Mouse (Mus musculus) lung, postnatal 14 days (tissue): ENCODE data around the gene Adgrg1.

Experiments
- DNase-seq: peaks from one replicate; pipeline ENCODE4 v3.0.0; 2021

The Adgrg1 gene

GRCm38 (mm10) chr8:94976651-94977417, 2.3 kb downstream of the Adgrg1 start:
- DNase-seq, result peak; percentile 67

DNA sequence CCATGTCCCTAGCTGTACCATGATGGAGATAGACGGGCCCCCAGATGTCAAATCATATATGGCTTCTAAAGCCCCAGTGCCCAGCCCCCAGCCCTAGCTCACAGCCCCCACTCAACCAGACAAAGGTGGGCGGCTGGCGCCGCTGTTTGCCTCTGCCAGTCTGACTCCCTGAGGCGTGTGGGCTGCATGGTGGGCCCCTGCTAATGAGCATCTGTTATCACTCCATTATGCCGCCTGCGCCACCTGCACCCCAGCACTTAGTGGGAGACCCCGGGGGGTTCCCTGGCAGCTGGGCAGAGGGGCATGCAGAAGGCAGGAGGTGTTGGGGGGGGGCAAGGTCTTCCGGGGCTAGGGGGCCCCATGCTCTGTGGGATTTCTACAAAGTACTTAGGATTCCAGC, 3.6 kb downstream of the Adgrg1 start:
- DNase-seq, result no peak

GRCm38 (mm10) chr8:94978593-94979319, 4.2 kb downstream of the Adgrg1 start:
- DNase-seq, result no peak

DNA sequence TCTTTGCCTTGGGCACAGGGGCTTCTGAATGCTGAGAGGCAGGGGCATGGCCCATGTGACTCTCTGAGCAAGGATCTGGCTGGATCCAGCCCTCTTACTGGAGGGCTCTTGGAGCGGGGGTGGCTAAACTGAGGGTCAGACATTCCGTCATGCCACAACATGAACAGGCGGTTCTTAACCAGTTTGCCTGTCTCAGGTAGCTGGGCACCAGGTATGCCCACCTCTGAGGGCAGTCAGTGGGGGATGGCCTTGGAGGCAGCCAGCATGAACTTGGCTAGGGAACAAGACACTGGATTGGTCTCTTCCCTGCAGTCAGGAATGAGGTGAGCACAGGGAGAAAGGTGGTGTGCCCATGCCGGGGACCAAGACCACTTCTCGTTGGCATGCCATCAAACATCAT, 5.6 kb downstream of the Adgrg1 start:
- DNase-seq, result no peak

DNA sequence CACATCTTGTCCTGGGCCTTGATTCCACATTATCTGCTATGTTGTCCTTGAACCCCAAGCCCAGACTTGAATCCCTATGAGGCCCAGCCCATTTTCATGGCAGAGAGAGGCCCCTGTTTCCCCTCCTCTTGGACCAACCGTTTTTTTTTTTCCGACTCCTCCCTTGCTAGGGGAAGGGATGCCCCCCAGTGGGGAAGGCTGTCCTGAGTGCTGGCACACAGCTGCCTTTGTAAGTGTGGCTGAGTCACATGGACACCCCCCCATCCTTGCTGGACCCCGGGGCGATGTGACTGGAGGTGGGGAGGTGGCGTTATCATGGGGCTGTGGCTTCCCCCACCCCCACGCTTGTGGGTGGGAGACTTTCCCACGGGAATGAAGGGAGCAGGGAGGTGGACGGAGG, 6.4 kb downstream of the Adgrg1 start:
- no peak for DNase-seq

GRCm38 (mm10) chr8:94981848-94982247, 7.3 kb downstream of the Adgrg1 start:
- DNase-seq, result no peak

DNA sequence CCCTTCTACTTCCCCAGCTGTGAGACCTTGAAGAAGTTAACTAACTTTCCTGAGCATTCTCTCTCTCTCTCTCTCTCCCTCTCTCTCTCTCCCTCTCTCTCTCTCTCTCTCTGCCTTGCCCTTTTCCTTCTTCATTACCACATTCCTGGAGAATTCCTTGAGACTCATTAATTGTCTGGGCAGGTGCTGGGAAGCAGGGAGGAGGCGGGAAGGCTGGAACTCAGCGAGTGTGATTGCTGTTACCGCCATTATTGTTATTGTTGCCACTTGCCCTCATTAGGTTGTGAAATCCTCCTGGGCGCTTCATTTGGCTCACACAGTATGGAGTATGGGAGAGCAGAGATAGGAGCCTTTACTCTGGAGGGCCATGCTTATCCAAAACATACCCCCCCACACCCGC, 8.6 kb downstream of the Adgrg1 start:
- DNase-seq, result no peak

- DNase-seq, result peak; percentile 54
Observed at GRCm38 (mm10) chr8:94983881-94984516, 9.4 kb downstream of the Adgrg1 start.

- DNase-seq, result no peak
Observed at GRCm38 (mm10) chr8:94985023-94985422, 10.5 kb downstream of the Adgrg1 start.

GRCm38 (mm10) chr8:94986676-94987075, 12.1 kb downstream of the Adgrg1 start:
- no peak for DNase-seq

DNA sequence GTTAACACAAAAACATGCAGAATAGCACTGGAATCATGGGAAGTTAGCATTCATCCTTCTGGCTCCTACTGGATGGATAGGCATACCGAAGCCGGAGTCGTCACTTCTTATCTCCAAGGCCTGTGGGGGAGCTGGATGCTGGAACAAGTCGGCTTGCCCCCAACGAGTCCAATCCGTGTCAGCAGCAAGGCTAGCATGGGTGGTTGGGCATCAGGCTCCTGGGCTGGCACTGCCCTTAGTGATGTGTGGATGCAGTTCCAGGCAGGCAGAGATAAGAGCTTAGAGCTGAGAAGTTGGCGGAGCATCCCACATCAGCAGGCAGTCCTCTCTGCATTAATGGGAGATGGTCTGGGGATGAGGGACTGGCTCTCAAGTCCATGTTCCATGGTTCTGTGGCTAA, 13.0 kb downstream of the Adgrg1 start:
- DNase-seq, result no peak

- DNase-seq, result no peak
Observed at GRCm38 (mm10) chr8:94988619-94989018, 14.1 kb downstream of the Adgrg1 start.

DNA sequence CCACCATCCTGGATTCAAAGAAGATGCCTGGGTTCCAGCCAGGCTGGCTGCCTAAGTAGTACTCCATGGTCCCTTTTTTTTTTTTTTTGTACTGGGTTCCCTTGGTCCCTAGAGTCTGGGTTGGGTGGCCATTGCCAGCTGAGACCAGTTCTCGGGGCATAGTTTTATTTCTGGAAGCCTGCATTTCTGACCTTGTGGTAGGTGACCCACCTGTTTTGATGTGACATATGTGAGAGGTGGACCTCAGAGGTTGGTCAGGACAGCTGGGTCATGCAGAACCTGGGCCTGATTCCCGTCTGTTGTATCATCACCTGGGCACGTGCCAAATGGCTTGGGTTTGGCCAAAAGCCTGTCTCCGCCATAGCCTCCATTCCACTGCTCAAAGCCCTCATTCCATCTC, 15.2 kb downstream of the Adgrg1 start:
- no peak for DNase-seq

GRCm38 (mm10) chr8:94990598-94991453, 16.3 kb downstream of the Adgrg1 start:
- DNase-seq, result no peak

- DNase-seq, result no peak
Observed at GRCm38 (mm10) chr8:94991454-94991994, 17.0 kb downstream of the Adgrg1 start.

GRCm38 (mm10) chr8:94992010-94992409, 17.5 kb downstream of the Adgrg1 start:
- DNase-seq, result no peak

- DNase-seq, result peak; percentile 62
Observed at GRCm38 (mm10) chr8:94992534-94992933, 18.0 kb downstream of the Adgrg1 start.

GRCm38 (mm10) chr8:94992996-94993724, 18.6 kb downstream of the Adgrg1 start:
- DNase-seq, result no peak

- peak; percentile 44 for DNase-seq
Observed at GRCm38 (mm10) chr8:94994006-94994405, 19.5 kb downstream of the Adgrg1 start.

DNA sequence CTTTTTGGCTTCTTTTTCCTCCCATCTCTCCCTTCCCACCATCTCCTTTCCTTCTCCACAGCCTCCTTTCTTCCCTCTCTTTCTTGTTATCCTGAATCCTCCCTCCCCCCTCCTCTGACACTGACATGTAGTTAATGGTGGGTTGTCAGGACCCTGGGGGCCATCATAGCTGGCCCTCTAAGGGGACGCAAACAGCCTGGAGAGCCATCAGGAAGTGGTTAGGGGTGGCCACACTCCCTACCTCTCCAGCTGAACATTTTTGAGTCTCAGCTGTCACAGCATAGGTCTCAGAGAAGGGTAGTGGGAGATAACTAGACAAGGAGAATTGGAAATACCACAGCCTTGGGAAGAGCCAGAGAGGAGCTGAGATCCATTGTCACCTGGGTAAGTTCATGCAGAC, 20.0 kb downstream of the Adgrg1 start:
- no peak for DNase-seq

- no peak for DNase-seq
Observed at GRCm38 (mm10) chr8:94995336-94995893, 20.9 kb downstream of the Adgrg1 start.

GRCm38 (mm10) chr8:94996037-94996436, 21.5 kb downstream of the Adgrg1 start:
- DNase-seq, result no peak
